Mouse (Mus musculus) midbrain, postnatal 0 days (tissue): ENCODE results near the gene Ccser1. TPM values are rescaled to one million over a fixed set of nuclear protein-coding genes. Genes with fewer than 3 reads are reported as not detected.

Source experiments
- ATAC-seq: fragments of 200-750 bp; cut with Nextera tagmentation; 2 replicates; pipeline ENCODE4 v1.8.0; 2017; ENCODE audit warnings: moderate number of reproducible peaks, mild to moderate bottlenecking, moderate TSS enrichment, moderate library complexity; ENCODE audit not compliant: low FRiP score
- DNase-seq: peaks from one replicate; pipeline ENCODE4 v3.0.0-alpha.2; 2015; ENCODE audit warnings: low spot score
- H3K27ac ChIP-seq: fragments of 300-500 bp; sonication (generic); 2 replicates; pipeline ENCODE4 v1.5.1; 2014; ENCODE audit warnings: low read depth, mild to moderate bottlenecking, low read length, mixed read lengths
- H3K27me3 ChIP-seq: fragments of 300-500 bp; sonication (generic); 2 replicates; pipeline ENCODE4 v1.6.1; 2014; ENCODE audit warnings: low read length, control low read depth, mixed read lengths; ENCODE audit not compliant: insufficient read depth
- H3K36me3 ChIP-seq: fragments of 300-500 bp; sonication (generic); 2 replicates; pipeline ENCODE4 v1.6.1; 2014; ENCODE audit warnings: low read length, control low read depth, mixed read lengths; ENCODE audit not compliant: insufficient read depth
- H3K4me1 ChIP-seq: fragments of 300-500 bp; sonication (generic); 2 replicates; pipeline ENCODE4 v1.6.1; 2014; ENCODE audit warnings: mild to moderate bottlenecking, control low read depth, antibody characterized with exemption, low read length, mixed read lengths; ENCODE audit not compliant: insufficient read depth
- H3K4me2 ChIP-seq: fragments of 300-500 bp; sonication (generic); 2 replicates; pipeline ENCODE4 v1.6.1; 2014; ENCODE audit warnings: low read depth, mild to moderate bottlenecking, low read length, mixed read lengths; ENCODE audit not compliant: poor library complexity, severe bottlenecking
- H3K4me3 ChIP-seq: fragments of 300-500 bp; sonication (generic); 2 replicates; pipeline ENCODE4 v1.5.1; 2014; ENCODE audit warnings: low read depth, mild to moderate bottlenecking, low read length, moderate library complexity
- H3K9ac ChIP-seq: fragments of 300-500 bp; sonication (generic); replicated peaks from 2 replicates; pipeline ENCODE4 v1.6.1; 2014; ENCODE audit warnings: mild to moderate bottlenecking, low read length, moderate library complexity, mixed read lengths; ENCODE audit not compliant: poor library complexity, severe bottlenecking
- H3K9me3 ChIP-seq: fragments of 300-500 bp; sonication (generic); 2 replicates; pipeline ENCODE4 v1.6.1; 2016; ENCODE audit warnings: low read length, control low read depth
- CTCF ChIP-seq: IDR thresholded peaks from 2 replicates; pipeline ENCODE4 v1.5.1; 2016; ENCODE audit warnings: antibody characterized with exemption, mild to moderate bottlenecking
- WGBS: fragments of 180-500 bp; shearing (Covaris S2); extraction: QIAGEN DNeasy Blood & Tissue Kit; methylation state at CpG from one replicate; pipeline ENCODE4 v1.1.7; 2014; 5-methylcytosine and 5-hydroxymethylcytosine counted together
- polyA plus RNA-seq: library from polyadenylated mRNA; unstranded; fragments of >200 nt; fragmentation: Nextera tagmentation; extraction: Ambion mirVana; gene quantifications from 2 replicates; pipeline ENCODE4 v1.2.1, GENCODE M21; 2015
- total RNA-seq: library from RNA; depleted of rRNA; stranded (reverse); fragments of >200 nt; gene quantifications from 2 replicates; pipeline ENCODE4 v1.2.3, GENCODE M21; 2014

The Ccser1 gene
- total and polyA plus RNA-seq, 2 experiments from 2014 or later: 13.9 to 51.4 TPM

DNA sequence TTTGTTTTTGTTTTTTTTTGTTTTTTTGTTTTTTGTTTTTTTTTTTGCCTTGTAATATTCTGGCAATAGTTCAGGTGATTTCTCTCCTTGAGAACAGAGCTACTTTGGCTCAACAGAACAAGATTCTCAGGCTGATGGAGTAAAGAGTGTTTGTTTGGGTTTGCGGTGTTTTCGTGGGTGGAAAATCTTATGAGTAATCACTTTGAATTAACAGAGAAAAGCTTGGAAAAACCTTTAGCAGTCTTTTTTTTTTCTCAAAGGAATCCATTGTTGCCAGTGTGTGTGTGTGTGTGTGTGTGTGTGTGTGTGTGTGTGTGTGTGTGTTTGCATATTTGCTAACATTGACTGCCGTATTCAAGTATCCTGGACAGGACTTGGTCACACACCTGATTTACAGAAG lies 81.3 kb downstream of the Ccser1 start:
- no peak overlapping the region for H3K9ac ChIP-seq
- no peak for TF ChIP-seq CTCF
- H3K36me3 ChIP-seq: no peaks in the 10 kb centered on the region
- H3K27ac ChIP-seq: no peak overlapping the region
- no peak for DNase-seq
- H3K27me3 ChIP-seq: no peaks in the 10 kb centered on the region
- H3K4me2 ChIP-seq: no peak overlapping the region
- 85% methylated on average over 3 of the region's 3 CpGs for WGBS
- H3K4me3 ChIP-seq: no peak overlapping the region
- no peak for ATAC-seq
- no peaks in the 10 kb centered on the region for H3K9me3 ChIP-seq
- no peaks in the 10 kb centered on the region for H3K4me1 ChIP-seq

DNA sequence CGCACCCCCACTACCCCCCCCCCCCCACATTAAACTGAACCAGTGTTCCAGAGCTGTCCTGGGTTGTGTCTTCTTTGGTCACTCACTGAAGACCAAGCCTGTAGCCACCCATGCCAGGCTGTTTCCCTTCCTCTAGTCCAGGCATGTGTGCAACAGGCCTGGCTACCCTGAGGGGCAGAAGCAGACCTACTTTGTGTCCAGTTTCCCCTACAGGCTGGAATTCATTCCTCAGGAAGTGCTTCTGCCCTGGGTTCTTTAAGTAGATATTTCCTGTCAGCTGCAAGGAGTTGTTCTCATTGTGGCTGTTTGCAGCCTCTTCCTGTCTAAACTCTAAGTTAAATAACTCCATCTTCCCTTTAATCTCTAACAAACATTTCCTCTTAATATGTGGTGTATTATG lies 82.3 kb downstream of the Ccser1 start:
- H3K9me3 ChIP-seq: no peaks in the 10 kb centered on the region
- TF ChIP-seq CTCF: no peak
- WGBS: 80% methylated on average over 1 of the region's 1 CpGs
- H3K4me1 ChIP-seq: no peaks in the 10 kb centered on the region
- H3K4me3 ChIP-seq: no peak overlapping the region
- DNase-seq (no peak), ATAC-seq (no peak)
- H3K4me2 ChIP-seq: no peak overlapping the region
- H3K27ac ChIP-seq: no peak overlapping the region
- H3K36me3 ChIP-seq: no peaks in the 10 kb centered on the region
- H3K9ac ChIP-seq: no peak overlapping the region
- H3K27me3 ChIP-seq: no peaks in the 10 kb centered on the region

DNA sequence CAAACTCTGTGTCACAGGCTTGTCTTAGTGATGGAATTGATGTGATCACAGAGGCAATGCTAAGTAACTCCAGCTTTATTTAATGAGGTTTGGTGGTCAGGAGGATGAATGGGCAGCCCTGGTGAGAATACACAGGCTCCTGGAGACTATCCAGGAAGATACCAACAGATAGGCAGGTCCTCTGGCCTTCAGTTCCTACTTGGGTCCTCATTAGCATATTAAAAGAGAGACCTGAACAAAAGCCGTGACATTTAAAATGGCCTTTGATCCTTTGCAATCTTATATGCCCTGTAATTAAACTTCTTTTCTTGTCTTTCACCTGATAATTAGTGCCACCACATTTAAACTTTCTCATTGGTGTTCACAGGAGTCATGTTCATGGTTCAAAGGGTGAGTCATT lies 83.2 kb downstream of the Ccser1 start:
- DNase-seq (no peak), ATAC-seq (no peak)
- no peaks in the 10 kb centered on the region for H3K27me3 ChIP-seq
- H3K4me2 ChIP-seq: no peak overlapping the region
- H3K36me3 ChIP-seq: no peaks in the 10 kb centered on the region
- H3K4me3 ChIP-seq: no peak overlapping the region
- no peak for TF ChIP-seq CTCF
- H3K9ac ChIP-seq: no peak overlapping the region
- H3K27ac ChIP-seq: no peak overlapping the region
- H3K4me1 ChIP-seq: no peaks in the 10 kb centered on the region
- H3K9me3 ChIP-seq: no peaks in the 10 kb centered on the region
- WGBS: 15% methylated on average over 1 of the region's 1 CpGs

- no peak for DNase-seq
- Histone ChIP-seq H3K4me1 (no peaks in the 10 kb centered on the region), H3K36me3 (no peaks in the 10 kb centered on the region), H3K9me3 (no peaks in the 10 kb centered on the region), H3K9ac (no peak overlapping the region), H3K27me3 (no peaks in the 10 kb centered on the region), H3K4me3 (no peak overlapping the region), H3K27ac (no peak overlapping the region), H3K4me2 (no peak overlapping the region)
- no peak for ATAC-seq
- WGBS: 80% methylated on average over 1 of the region's 2 CpGs
- TF ChIP-seq CTCF: no peak
Observed at GRCm38 (mm10) chr6:61271033-61271432, 90.9 kb downstream of the Ccser1 start.

GRCm38 (mm10) chr6:61273430-61273829 lies 93.3 kb downstream of the Ccser1 start:
- H3K36me3 ChIP-seq: no peaks in the 10 kb centered on the region
- TF ChIP-seq CTCF: no peak
- H3K27ac ChIP-seq: no peak overlapping the region
- no peak overlapping the region for H3K4me2 ChIP-seq
- no peak for DNase-seq
- 85% methylated on average over 3 of the region's 3 CpGs for WGBS
- no peaks in the 10 kb centered on the region for H3K9me3 ChIP-seq
- no peak overlapping the region for H3K9ac ChIP-seq
- no peak for ATAC-seq
- no peaks in the 10 kb centered on the region for H3K27me3 ChIP-seq
- no peaks in the 10 kb centered on the region for H3K4me1 ChIP-seq
- H3K4me3 ChIP-seq: no peak overlapping the region

DNA sequence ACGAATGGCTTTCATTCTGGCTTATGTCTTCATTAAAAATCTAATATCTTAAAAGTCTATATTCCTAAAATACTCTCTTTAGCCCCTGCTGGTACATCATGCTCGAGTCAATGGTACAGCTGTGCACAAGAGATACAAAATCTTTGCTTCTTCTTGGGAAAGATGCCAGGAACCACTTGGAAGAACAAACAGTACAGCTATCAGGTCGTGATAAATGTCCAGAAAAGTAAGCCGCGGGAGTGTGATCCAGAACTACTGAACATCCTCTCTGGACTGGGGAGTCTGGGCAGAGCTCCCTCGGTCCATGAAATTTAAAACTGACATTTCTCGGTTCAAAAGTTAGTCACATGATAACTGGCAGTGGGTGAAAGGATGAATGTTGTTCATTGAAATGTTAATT lies 99.4 kb downstream of the Ccser1 start:
- ATAC-seq (no peak), DNase-seq (no peak)
- Histone ChIP-seq H3K27me3 (no peaks in the 10 kb centered on the region), H3K4me3 (no peak overlapping the region), H3K9ac (no peak overlapping the region), H3K27ac (no peak overlapping the region), H3K36me3 (no peaks in the 10 kb centered on the region), H3K9me3 (no peaks in the 10 kb centered on the region), H3K4me2 (no peak overlapping the region), H3K4me1 (no peaks in the 10 kb centered on the region)
- WGBS: 74% methylated on average over 7 of the region's 7 CpGs
- TF ChIP-seq CTCF: no peak
